Comparison of ENCODE assay signal across 26 mouse cellular contexts in genomic region chr12:79540176-79540575, GRCm38 (mm10).
DNase-seq lines count a peak whose midpoint lies in the region.
"Had no signal": no experiment of that assay in that cellular context is flagged by ENCODE, and none has a peak within 500 bp of the region (broad histone marks: within the 10 kb centered on the region; RNA-seq: fewer than 3 reads in every experiment).

No protein-coding gene starts in this region.

- no peaks in the 10 kb centered on the region for H3K36me3 ChIP-seq in heart, embryonic 10.5 days
- H3K36me3 ChIP-seq: forebrain, embryonic 15.5 days; heart, embryonic 15.5 days; hindbrain, embryonic 13.5 days; liver, embryonic 13.5 days; lung, embryonic 15.5 days; midbrain, embryonic 12.5 days had no signal

- 61% methylated on average over 5 of the region's 5 CpGs for WGBS in heart, embryonic 10.5 days

- H3K9me3 ChIP-seq in heart, embryonic 10.5 days: no peaks in the 10 kb centered on the region
- H3K9me3 ChIP-seq: forebrain, embryonic 15.5 days; heart, embryonic 15.5 days; hindbrain, embryonic 13.5 days; liver, embryonic 13.5 days; lung, embryonic 15.5 days; midbrain, embryonic 12.5 days had no signal

- no peak for DNase-seq in heart, embryonic 10.5 days (ENCODE audit: low spot score)
- no peak for DNase-seq in heart, adult 9 months (ENCODE audit: low spot score in 2 of 2)
- peak; percentile 6 for DNase-seq in thymus, postnatal 14 days
- no peak for DNase-seq in thymus, postnatal 36 days
- DNase-seq in induced T-regulatory cell, adult 2 months (ENCODE audit: low read depth): peak; percentile 35
- no peak for DNase-seq in adrenal gland, postnatal 10 days
- DNase-seq in retina, embryonic 14.5 days (ENCODE audit: low spot score): no peak
- DNase-seq: adrenal gland, postnatal 14 days; cerebellum, adult 2 months; cerebellum, postnatal 25 days; embryo, embryonic 11 days; gastrocnemius, postnatal 14 days; heart, adult 18-20 months; heart, postnatal 36 days; kidney, adult 8-10 months; kidney, postnatal 36 days; liver, embryonic 13.5 days; retina, postnatal 1 day; right cerebral cortex, postnatal 25 days; spleen, adult 18-20 months; thymus, adult 18-20 months had no signal

- peak overlapping the region; percentile 38; the same call in 1 of the 2 replicates for H3K27ac ChIP-seq in heart, embryonic 10.5 days
- H3K27ac ChIP-seq: forebrain, embryonic 15.5 days; heart, embryonic 15.5 days; hindbrain, embryonic 13.5 days; liver, embryonic 13.5 days; midbrain, embryonic 12.5 days had no signal

- H3K4me3 ChIP-seq in heart, embryonic 10.5 days: no peak overlapping the region
- H3K4me3 ChIP-seq: forebrain, embryonic 15.5 days; heart, embryonic 15.5 days; hindbrain, embryonic 13.5 days; liver, embryonic 13.5 days; lung, embryonic 15.5 days; midbrain, embryonic 12.5 days had no signal

- H3K27me3 ChIP-seq in heart, embryonic 10.5 days (ENCODE audit: insufficient read depth, poor library complexity, severe bottlenecking): no peaks in the 10 kb centered on the region
- H3K27me3 ChIP-seq: forebrain, embryonic 15.5 days; heart, embryonic 15.5 days; liver, embryonic 13.5 days; lung, embryonic 15.5 days; midbrain, embryonic 12.5 days had no signal

- peaks cover 11% of the 10 kb centered on the region for H3K4me1 ChIP-seq in heart, embryonic 10.5 days

Comparison
In these comparisons a context has a peak if more than half of its experiments do, and no peak if none do; other contexts are left out.
1. DNase-seq: peak in thymus, postnatal 14 days (single experiment) and induced T-regulatory cell, adult 2 months (single experiment); none in heart, embryonic 10.5 days (single experiment), heart, adult 9 months (0 of 2), thymus, postnatal 36 days (0 of 2), adrenal gland, postnatal 10 days (single experiment) and retina, embryonic 14.5 days (single experiment).